Mouse (Mus musculus) stomach, embryonic 15.5 days (tissue): ENCODE data around the gene E2f7. TPM values are rescaled to one million over a fixed set of nuclear protein-coding genes. Genes with fewer than 3 reads are reported as not detected.

Experiments
- ATAC-seq: fragments of 200-750 bp; cut with Nextera tagmentation; 2 replicates; pipeline ENCODE4 v1.8.0; 2017; ENCODE audit warnings: low read depth, moderate number of reproducible peaks, moderate TSS enrichment; ENCODE audit not compliant: insufficient read depth, low FRiP score
- H3K27ac ChIP-seq: fragments of 300-500 bp; sonication (generic); 2 replicates; pipeline ENCODE4 v1.5.1; 2015; ENCODE audit warnings: mild to moderate bottlenecking, inconsistent platforms
- H3K27me3 ChIP-seq: fragments of 300-500 bp; sonication (generic); replicated peaks from 2 replicates; pipeline ENCODE4 v1.6.1; 2015; ENCODE audit warnings: inconsistent platforms
- H3K36me3 ChIP-seq: fragments of 300-500 bp; sonication (generic); 2 replicates; pipeline ENCODE4 v1.6.1; 2015; ENCODE audit warnings: inconsistent platforms
- H3K4me1 ChIP-seq: fragments of 300-500 bp; sonication (generic); 2 replicates; pipeline ENCODE4 v1.6.1; 2015; ENCODE audit warnings: inconsistent platforms
- H3K4me2 ChIP-seq: fragments of 300-500 bp; sonication (generic); 2 replicates; pipeline ENCODE4 v1.6.1; 2015; ENCODE audit warnings: mild to moderate bottlenecking, inconsistent platforms
- H3K4me3 ChIP-seq: fragments of 300-500 bp; sonication (generic); replicated peaks from 2 replicates; pipeline ENCODE4 v1.5.1; 2015; ENCODE audit warnings: inconsistent platforms
- H3K9ac ChIP-seq: fragments of 300-500 bp; sonication (generic); 2 replicates; pipeline ENCODE4 v1.6.1; 2015; ENCODE audit warnings: inconsistent platforms
- H3K9me3 ChIP-seq: fragments of 300-500 bp; sonication (generic); 2 replicates; pipeline ENCODE4 v1.6.1; 2016; ENCODE audit warnings: inconsistent platforms
- WGBS: fragments of 180-500 bp; shearing (Covaris S2); methylation state at CpG from one replicate; pipeline ENCODE4 v1.1.7; 2015; 5-methylcytosine and 5-hydroxymethylcytosine counted together
- polyA plus RNA-seq: library from polyadenylated mRNA; unstranded; fragments of >200 nt; fragmentation: Nextera tagmentation; extraction: Ambion mirVana; gene quantifications from 2 replicates; pipeline ENCODE4 v1.2.1, GENCODE M21; 2015

The E2f7 gene
- polyA plus RNA-seq, result 17.6 and 20.8 TPM in 2 replicates

GRCm38 (mm10) chr10:110744686-110745639 lies at the start of gene E2f7:
TSS of gene E2f7 (plus strand) at chr10:110745439.
- Histone ChIP-seq H3K4me3 (peak within 1 kb of the TSS; percentile 76), H3K27me3 (no peaks in the 10 kb centered on the region), H3K9me3 (no peaks in the 10 kb centered on the region), H3K27ac (peak within 1 kb of the TSS; percentile 70), H3K4me2 (peak within 1 kb of the TSS; percentile 97), H3K4me1 (peaks cover 9% of the 10 kb centered on the region; the same call in 1 of the 2 replicates), H3K9ac (peak within 1 kb of the TSS; percentile 68), H3K36me3 (peaks cover 7% of the 10 kb centered on the region; the same call in 1 of the 2 replicates)
- peak; percentile 97 for ATAC-seq
- 1% methylated on average over 93 of the region's 98 CpGs for WGBS

DNA sequence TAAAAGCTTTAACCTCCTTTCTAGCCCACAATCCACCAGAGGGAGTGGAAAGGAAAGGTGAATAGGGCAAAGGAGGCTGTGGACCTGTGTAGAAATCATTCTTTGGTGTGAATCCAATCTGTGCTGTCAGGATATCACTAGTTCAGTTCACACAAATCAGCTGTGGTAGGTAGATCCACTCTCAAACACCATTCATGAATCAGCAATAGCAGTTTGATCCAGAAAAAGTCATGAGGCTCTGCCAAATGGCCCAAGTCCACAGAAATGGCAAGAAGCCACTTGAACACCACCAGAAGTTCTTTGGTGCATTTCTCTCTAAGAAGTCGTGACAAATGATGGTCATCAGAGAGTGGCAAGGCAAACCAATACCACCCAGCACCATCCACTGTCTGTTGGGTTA lies 44.0 kb upstream of the E2f7 start:
- ATAC-seq, result no peak

DNA sequence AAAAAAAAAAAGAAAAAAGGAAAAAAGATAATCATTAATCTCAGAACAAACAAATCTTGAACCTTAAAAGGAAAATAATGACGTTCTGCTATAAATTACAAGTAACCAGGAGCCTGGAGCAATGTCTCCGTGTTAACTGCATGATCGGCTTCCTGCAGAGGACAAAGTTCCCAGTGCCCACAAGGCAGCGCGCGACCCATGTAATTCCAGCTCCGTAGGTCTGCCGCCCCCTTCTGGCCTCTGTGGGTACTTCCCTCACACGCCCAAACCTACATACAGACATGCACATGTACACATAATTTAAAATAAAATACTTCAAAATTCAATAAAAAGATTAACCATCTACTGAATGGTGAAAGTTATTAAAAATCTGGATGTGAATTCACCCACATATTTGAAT lies 39.6 kb upstream of the E2f7 start:
- H3K9ac ChIP-seq, result no peak overlapping the region
- H3K4me3 ChIP-seq, result no peak overlapping the region
- H3K27me3 ChIP-seq, result no peaks in the 10 kb centered on the region
- 50% methylated on average over 9 of the region's 9 CpGs for WGBS
- H3K27ac ChIP-seq, result no peak overlapping the region
- no peaks in the 10 kb centered on the region for H3K9me3 ChIP-seq
- H3K36me3 ChIP-seq, result no peaks in the 10 kb centered on the region
- H3K4me1 ChIP-seq, result no peaks in the 10 kb centered on the region
- ATAC-seq, result no peak
- H3K4me2 ChIP-seq, result no peak overlapping the region

More for the DNA sequence above, 44.0 kb upstream of the E2f7 start:
- H3K27me3 ChIP-seq, result no peaks in the 10 kb centered on the region
- H3K4me2 ChIP-seq, result no peak overlapping the region
- WGBS, result 71% methylated on average over 1 of the region's 1 CpGs
- H3K9me3 ChIP-seq, result no peaks in the 10 kb centered on the region
- H3K4me3 ChIP-seq, result no peak overlapping the region
- H3K9ac ChIP-seq, result no peak overlapping the region
- H3K27ac ChIP-seq, result no peak overlapping the region
- H3K36me3 ChIP-seq, result no peaks in the 10 kb centered on the region
- no peaks in the 10 kb centered on the region for H3K4me1 ChIP-seq

- WGBS, result 44% methylated on average over 16 of the region's 16 CpGs
- no peak overlapping the region for H3K9ac ChIP-seq
- H3K27ac ChIP-seq, result no peak overlapping the region
- no peaks in the 10 kb centered on the region for H3K27me3 ChIP-seq
- no peaks in the 10 kb centered on the region for H3K9me3 ChIP-seq
- no peaks in the 10 kb centered on the region for H3K4me1 ChIP-seq
- no peak overlapping the region for H3K4me2 ChIP-seq
- no peaks in the 10 kb centered on the region for H3K36me3 ChIP-seq
- no peak for ATAC-seq
- no peak overlapping the region for H3K4me3 ChIP-seq
Observed at GRCm38 (mm10) chr10:110707390-110708113, 37.7 kb upstream of the E2f7 start.

GRCm38 (mm10) chr10:110716887-110717286 lies 28.4 kb upstream of the E2f7 start:
- Histone ChIP-seq H3K4me1 (no peaks in the 10 kb centered on the region), H3K4me3 (no peak overlapping the region), H3K9me3 (no peaks in the 10 kb centered on the region), H3K27ac (no peak overlapping the region), H3K4me2 (no peak overlapping the region), H3K9ac (no peak overlapping the region), H3K27me3 (no peaks in the 10 kb centered on the region), H3K36me3 (no peaks in the 10 kb centered on the region)
- 64% methylated on average over 10 of the region's 10 CpGs for WGBS
- ATAC-seq, result no peak

- H3K27me3 ChIP-seq, result no peaks in the 10 kb centered on the region
- no peaks in the 10 kb centered on the region for H3K9me3 ChIP-seq
- no peaks in the 10 kb centered on the region for H3K36me3 ChIP-seq
- H3K4me2 ChIP-seq, result no peak overlapping the region
- no peaks in the 10 kb centered on the region for H3K4me1 ChIP-seq
- H3K4me3 ChIP-seq, result no peak overlapping the region
- WGBS, result 79% methylated on average over 15 of the region's 15 CpGs
- H3K27ac ChIP-seq, result no peak overlapping the region
- ATAC-seq, result no peak
- H3K9ac ChIP-seq, result no peak overlapping the region
Observed at GRCm38 (mm10) chr10:110726431-110726830, 18.8 kb upstream of the E2f7 start.

GRCm38 (mm10) chr10:110727816-110728215 lies 17.4 kb upstream of the E2f7 start:
- no peak for ATAC-seq
- H3K9me3 ChIP-seq, result no peaks in the 10 kb centered on the region
- H3K36me3 ChIP-seq, result no peaks in the 10 kb centered on the region
- H3K4me2 ChIP-seq, result no peak overlapping the region
- H3K9ac ChIP-seq, result no peak overlapping the region
- no peaks in the 10 kb centered on the region for H3K4me1 ChIP-seq
- no peak overlapping the region for H3K27ac ChIP-seq
- H3K4me3 ChIP-seq, result no peak overlapping the region
- WGBS, result 41% methylated on average over 4 of the region's 4 CpGs
- no peaks in the 10 kb centered on the region for H3K27me3 ChIP-seq

DNA sequence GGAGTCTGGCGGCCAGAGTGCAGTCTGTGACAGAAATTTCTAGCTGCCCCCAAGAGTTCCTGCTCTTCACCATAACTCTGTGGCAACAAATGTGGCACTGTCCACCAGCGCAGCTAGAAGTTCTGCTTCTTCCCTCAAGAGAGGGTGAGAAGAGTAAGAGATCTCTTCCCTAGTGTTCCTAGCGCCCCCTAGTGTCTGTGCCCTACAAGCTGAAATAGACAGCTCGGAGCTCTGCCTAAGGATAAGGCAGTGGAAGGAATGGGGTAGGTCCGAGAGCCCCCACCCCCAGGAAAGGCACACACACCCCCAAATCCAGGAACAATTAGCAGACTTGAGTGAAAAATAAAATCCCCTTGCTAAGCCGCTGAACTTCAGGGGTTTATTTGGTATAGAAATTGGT lies 11.9 kb upstream of the E2f7 start:
- WGBS, result 19% methylated on average over 6 of the region's 6 CpGs
- Histone ChIP-seq H3K4me2 (no peak overlapping the region), H3K9ac (no peak overlapping the region), H3K36me3 (no peaks in the 10 kb centered on the region), H3K4me1 (no peaks in the 10 kb centered on the region), H3K27ac (no peak overlapping the region), H3K4me3 (no peak overlapping the region), H3K9me3 (no peaks in the 10 kb centered on the region), H3K27me3 (no peaks in the 10 kb centered on the region)
- ATAC-seq, result 0 out of 2 replicates have a peak, but pooled peaks have one; percentile 39

- WGBS, result 79% methylated on average over 6 of the region's 6 CpGs
- ATAC-seq, result no peak
- H3K27ac ChIP-seq, result no peak overlapping the region
- peaks cover 9% of the 10 kb centered on the region; the same call in 1 of the 2 replicates for H3K4me1 ChIP-seq
- H3K36me3 ChIP-seq, result 0 out of 2 replicates have a peak, but pooled peaks cover 3% of the 10 kb centered on the region
- H3K9me3 ChIP-seq, result no peaks in the 10 kb centered on the region
- H3K4me2 ChIP-seq, result no peak overlapping the region
- H3K4me3 ChIP-seq, result no peak overlapping the region
- no peak overlapping the region for H3K9ac ChIP-seq
- H3K27me3 ChIP-seq, result no peaks in the 10 kb centered on the region
Observed at GRCm38 (mm10) chr10:110743701-110744100, 1.5 kb upstream of the E2f7 start.

- H3K27ac ChIP-seq, result no peak overlapping the region
Observed at GRCm38 (mm10) chr10:110744120-110744519, 1.1 kb upstream of the E2f7 start.

GRCm38 (mm10) chr10:110745640-110746032 lies 397 bp downstream of the E2f7 start:
- Histone ChIP-seq H3K4me2 (peak overlapping the region; percentile 97), H3K27me3 (no peaks in the 10 kb centered on the region), H3K27ac (peak overlapping the region; percentile 70), H3K4me1 (peaks cover 9% of the 10 kb centered on the region; the same call in 1 of the 2 replicates), H3K36me3 (peaks cover 7% of the 10 kb centered on the region; the same call in 1 of the 2 replicates), H3K4me3 (peak overlapping the region; percentile 76), H3K9me3 (no peaks in the 10 kb centered on the region), H3K9ac (peak overlapping the region; percentile 61; the same call in 1 of the 2 replicates)
- ATAC-seq, result peak; percentile 34
- under 1% methylated on average over 23 of the region's 23 CpGs for WGBS

More at GRCm38 (mm10) chr10:110744120-110744519, 1.1 kb upstream of the E2f7 start:
- Histone ChIP-seq H3K27me3 (no peaks in the 10 kb centered on the region), H3K36me3 (0 out of 2 replicates have a peak, but pooled peaks cover 3% of the 10 kb centered on the region), H3K9me3 (no peaks in the 10 kb centered on the region), H3K4me3 (no peak overlapping the region), H3K4me1 (peaks cover 9% of the 10 kb centered on the region; the same call in 1 of the 2 replicates), H3K9ac (no peak overlapping the region), H3K4me2 (peak overlapping the region; percentile 97)
- no peak for ATAC-seq
- WGBS, result 34% methylated on average over 12 of the region's 12 CpGs
